Mouse (Mus musculus): ENCODE results near the gene Serinc5. TPM values are rescaled to one million over a fixed set of nuclear protein-coding genes. Genes with fewer than 3 reads are reported as not detected.
A peak's percentile ranks its signal among the peaks of the same experiment; 100 is the strongest.
"Not testable (repeated sequence)": the region's sequence is repeated elsewhere in the genome, so short reads cannot be mapped to it uniquely, and the experiment has no call there.

Gene Serinc5
- polyA plus RNA-seq, 1 experiment = 17.5 TPM

- H3K4me3 ChIP-seq (ENCODE audit: insufficient read depth, low read length) = no peak overlapping the region
- H3K4me1 ChIP-seq (ENCODE audit: control insufficient read depth, insufficient read depth, low read length) = peaks cover 2% of the 10 kb centered on the region; the same call in 1 of the 2 replicates
- TF ChIP-seq POLR2A (IDR thresholded peaks at IDR 0.05; ENCODE audit: low read depth, low read length) (no peak), CTCF (IDR thresholded peaks at IDR 0.05; ENCODE audit: borderline replicate concordance, insufficient read depth, low read length) (no peak)
- H3K27ac ChIP-seq (ENCODE audit: insufficient read depth, low read length) = no peak overlapping the region
Observed at GRCm38 (mm10) chr13:92592268-92592785, 18.6 kb upstream of the Serinc5 start.

GRCm38 (mm10) chr13:92592786-92593635, 17.9 kb upstream of the Serinc5 start:
- Histone ChIP-seq H3K4me3 (ENCODE audit: insufficient read depth, low read length) (no peak overlapping the region), H3K27ac (ENCODE audit: insufficient read depth, low read length) (no peak overlapping the region), H3K4me1 (ENCODE audit: control insufficient read depth, insufficient read depth, low read length) (peaks cover 2% of the 10 kb centered on the region; the same call in 1 of the 2 replicates)
- TF ChIP-seq POLR2A (IDR thresholded peaks at IDR 0.05; ENCODE audit: low read depth, low read length) (no peak), CTCF (IDR thresholded peaks at IDR 0.05; ENCODE audit: borderline replicate concordance, insufficient read depth, low read length) (no peak)

DNA sequence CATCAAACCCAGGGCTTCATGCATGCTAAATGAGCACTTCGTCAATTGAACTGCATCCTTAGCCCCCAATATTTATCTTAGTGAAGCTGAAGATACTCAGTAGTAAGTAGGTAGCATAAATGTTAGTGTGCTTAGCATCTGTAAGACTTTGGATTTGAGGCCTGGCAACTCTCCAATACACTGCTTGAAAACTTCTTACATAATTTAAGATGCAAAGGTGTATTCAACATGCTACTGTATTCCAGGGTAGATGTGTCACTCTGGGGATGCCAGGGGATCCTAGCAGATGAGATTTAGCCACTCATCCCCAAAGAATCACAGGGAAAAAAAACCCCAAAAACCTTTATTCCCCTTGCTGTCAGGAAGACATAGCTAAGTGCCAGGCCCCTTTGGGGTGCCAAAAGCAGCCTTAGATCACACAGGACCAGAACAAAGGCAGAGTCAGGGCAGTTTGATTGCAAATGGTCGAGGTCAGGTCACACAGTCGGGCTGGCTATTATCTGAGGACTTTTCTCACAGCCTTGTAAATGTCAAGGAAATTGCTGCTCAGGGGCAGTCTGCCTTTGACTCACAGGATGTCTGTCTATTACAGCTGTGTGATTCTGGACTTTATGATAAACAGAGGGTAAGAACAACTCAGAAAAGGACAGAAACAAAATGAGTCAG, 17.0 kb upstream of the Serinc5 start:
- Histone ChIP-seq H3K27ac (ENCODE audit: insufficient read depth, low read length) (no peak overlapping the region), H3K4me3 (ENCODE audit: insufficient read depth, low read length) (no peak overlapping the region), H3K4me1 (ENCODE audit: control insufficient read depth, insufficient read depth, low read length) (peaks cover 2% of the 10 kb centered on the region; the same call in 1 of the 2 replicates)
- TF ChIP-seq CTCF (IDR thresholded peaks at IDR 0.05; ENCODE audit: borderline replicate concordance, insufficient read depth, low read length) (no peak), POLR2A (IDR thresholded peaks at IDR 0.05; ENCODE audit: low read depth, low read length) (no peak)

DNA sequence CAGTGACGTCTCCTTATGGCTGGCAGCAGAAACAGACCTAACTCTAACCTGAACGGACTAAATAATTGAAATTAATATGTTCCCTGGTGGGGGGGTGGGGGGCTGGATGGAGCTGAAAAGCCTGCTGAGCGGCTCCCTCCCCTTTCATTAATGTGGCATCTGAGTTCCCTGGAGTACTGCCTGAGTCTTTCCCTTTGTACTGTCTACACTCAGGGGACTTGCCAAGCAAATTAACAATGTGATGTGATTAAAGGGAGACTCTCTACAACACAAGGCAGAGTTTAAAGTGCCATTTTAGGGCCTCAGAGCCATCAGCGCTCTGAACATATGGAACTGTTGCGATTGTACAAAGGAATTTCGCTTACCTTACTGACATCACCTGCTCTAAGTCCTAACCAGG, 16.4 kb upstream of the Serinc5 start:
- no peaks in the 10 kb centered on the region for H3K4me1 ChIP-seq (ENCODE audit: control insufficient read depth, insufficient read depth, low read length)
- H3K27ac ChIP-seq (ENCODE audit: insufficient read depth, low read length) = no peak overlapping the region
- no peak overlapping the region for H3K4me3 ChIP-seq (ENCODE audit: insufficient read depth, low read length)
- no peak for TF ChIP-seq POLR2A (IDR thresholded peaks at IDR 0.05; ENCODE audit: low read depth, low read length)
- no peak for TF ChIP-seq CTCF (IDR thresholded peaks at IDR 0.05; ENCODE audit: borderline replicate concordance, insufficient read depth, low read length)

DNA sequence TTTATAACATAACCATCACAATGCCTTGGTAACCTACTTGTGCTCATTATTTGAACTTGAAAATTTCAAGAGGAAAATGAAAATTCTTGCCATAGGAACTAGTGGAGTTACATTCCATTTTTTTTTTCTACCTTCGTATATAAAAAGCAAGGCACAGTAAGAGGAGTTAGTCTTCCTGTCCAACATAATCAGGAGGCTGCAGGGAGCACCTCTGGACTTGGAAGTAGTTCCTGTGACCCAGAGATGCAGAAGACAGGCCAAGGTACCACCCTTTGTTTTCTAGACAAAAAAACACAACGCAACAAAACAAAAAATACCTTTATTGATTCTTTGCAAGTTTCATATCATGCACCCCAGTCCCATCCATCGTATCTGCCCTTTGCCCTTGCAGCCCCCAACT, 16.0 kb upstream of the Serinc5 start:
- no peak overlapping the region for H3K4me3 ChIP-seq (ENCODE audit: insufficient read depth, low read length)
- H3K4me1 ChIP-seq (ENCODE audit: control insufficient read depth, insufficient read depth, low read length) = no peaks in the 10 kb centered on the region
- TF ChIP-seq CTCF (IDR thresholded peaks at IDR 0.05; ENCODE audit: borderline replicate concordance, insufficient read depth, low read length) (no peak), POLR2A (IDR thresholded peaks at IDR 0.05; ENCODE audit: low read depth, low read length) (no peak)
- H3K27ac ChIP-seq (ENCODE audit: insufficient read depth, low read length) = no peak overlapping the region

GRCm38 (mm10) chr13:92595424-92595823, 15.5 kb upstream of the Serinc5 start:
- Histone ChIP-seq H3K27ac (ENCODE audit: insufficient read depth, low read length) (no peak overlapping the region), H3K4me1 (ENCODE audit: control insufficient read depth, insufficient read depth, low read length) (no peaks in the 10 kb centered on the region), H3K4me3 (ENCODE audit: insufficient read depth, low read length) (no peak overlapping the region)
- no peak for TF ChIP-seq POLR2A (IDR thresholded peaks at IDR 0.05; ENCODE audit: low read depth, low read length)
- TF ChIP-seq CTCF (IDR thresholded peaks at IDR 0.05; ENCODE audit: borderline replicate concordance, insufficient read depth, low read length) = no peak

DNA sequence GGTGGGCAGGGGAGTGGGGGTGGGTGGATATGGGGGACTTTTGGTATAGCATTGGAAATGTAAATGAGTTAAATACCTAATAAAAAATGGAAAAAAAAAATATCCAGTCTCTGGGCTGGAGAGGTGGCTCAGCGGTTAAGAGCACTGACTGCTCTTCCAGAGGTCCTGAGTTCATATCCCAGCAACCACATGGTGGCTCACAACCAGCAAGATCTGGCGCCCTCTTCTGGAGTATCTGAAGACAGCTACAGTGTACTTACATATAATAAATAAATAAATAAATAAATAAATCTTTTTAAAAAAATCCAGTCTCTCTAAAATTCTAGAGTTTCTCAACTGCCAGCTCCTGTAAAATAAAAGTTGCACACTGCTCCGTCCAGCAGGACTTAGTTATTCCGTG, 5.6 kb upstream of the Serinc5 start:
- H3K27ac ChIP-seq (ENCODE audit: insufficient read depth, low read length); H3K4me1 ChIP-seq (ENCODE audit: control insufficient read depth, insufficient read depth, low read length); H3K4me3 ChIP-seq (ENCODE audit: insufficient read depth, low read length): not testable (repeated sequence)

- H3K4me3 ChIP-seq (ENCODE audit: insufficient read depth, low read length) = peak overlapping the region; percentile 68
- H3K4me1 ChIP-seq (ENCODE audit: control insufficient read depth, insufficient read depth, low read length) = peaks cover 8% of the 10 kb centered on the region
- H3K27ac ChIP-seq (ENCODE audit: insufficient read depth, low read length) = 0 out of 2 replicates have a peak overlapping the region, but pooled peaks have one; percentile 77
- TF ChIP-seq CTCF (IDR thresholded peaks at IDR 0.05; ENCODE audit: borderline replicate concordance, insufficient read depth, low read length) (no peak), POLR2A (IDR thresholded peaks at IDR 0.05; ENCODE audit: low read depth, low read length) (peak; percentile 29; the same call in 1 of the 2 replicates)
Observed at GRCm38 (mm10) chr13:92609486-92610310, 1.2 kb upstream of the Serinc5 start.

DNA sequence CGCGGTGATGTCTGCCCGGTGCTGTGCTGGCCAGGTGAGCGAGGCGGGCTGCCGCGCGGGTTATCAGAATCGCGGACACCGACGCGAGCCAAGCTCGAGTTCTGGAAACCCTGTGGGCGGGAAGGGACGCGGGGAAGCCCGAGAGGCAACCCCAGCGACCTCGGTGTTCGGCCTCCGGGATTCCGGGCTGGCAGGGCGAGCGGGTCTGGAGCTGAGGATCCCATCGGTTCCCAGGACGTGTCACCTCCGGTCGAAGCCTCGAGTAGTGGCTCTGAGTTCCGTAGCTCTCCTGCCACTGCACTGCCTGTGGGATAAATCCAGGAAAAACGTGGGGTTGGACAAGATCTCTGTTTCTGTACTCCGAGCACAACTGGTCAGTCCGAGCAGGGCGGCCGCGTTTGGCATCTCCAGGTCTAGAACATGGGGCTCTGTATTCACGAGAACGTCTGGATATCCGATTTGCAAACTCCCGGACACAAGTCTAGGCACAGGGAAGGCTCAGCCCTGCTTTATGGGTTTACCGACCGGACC, 428 bp downstream of the Serinc5 start:
- Histone ChIP-seq H3K27ac (ENCODE audit: insufficient read depth, low read length) (no peak overlapping the region), H3K4me1 (ENCODE audit: control insufficient read depth, insufficient read depth, low read length) (peaks cover 8% of the 10 kb centered on the region), H3K4me3 (ENCODE audit: insufficient read depth, low read length) (peak overlapping the region; percentile 60)
- no peak for TF ChIP-seq POLR2A (IDR thresholded peaks at IDR 0.05; ENCODE audit: low read depth, low read length)
- TF ChIP-seq CTCF (IDR thresholded peaks at IDR 0.05; ENCODE audit: borderline replicate concordance, insufficient read depth, low read length) = no peak
